Mouse (Mus musculus) CH12.LX (cell line): ENCODE results near the gene Krit1. TPM values are rescaled to one million over a fixed set of nuclear protein-coding genes. Genes with fewer than 3 reads are reported as not detected.

Experiments used
- DNase-seq: peaks from one replicate; pipeline ENCODE4 v3.0.0-alpha.2; 2013; ENCODE audit errors: extremely low read depth
- H3K27ac ChIP-seq: 2 replicates; pipeline ENCODE4 v1.5.1; 2012; ENCODE audit warnings: low read depth, mild to moderate bottlenecking, control low read depth, moderate library complexity; ENCODE audit not compliant: insufficient read depth
- H3K27me3 ChIP-seq: replicated peaks from 2 replicates; pipeline ENCODE3; 2012; ENCODE audit warnings: inconsistent platforms
- H3K36me3 ChIP-seq, 2 experiments: replicated peaks in 1 of 2; 2 replicates each; pipeline versions ENCODE3 to v1.6.1; 2012; ENCODE audit warnings: inconsistent platforms in 1 of 2, low read length in 1 of 2, mild to moderate bottlenecking in 1 of 2, mixed read lengths in 1 of 2, moderate library complexity in 1 of 2; ENCODE audit not compliant: control insufficient read depth in 1 of 2, insufficient read depth in 1 of 2
- H3K4me1 ChIP-seq, 2 experiments: 2 replicates each; pipeline ENCODE4 v1.6.1; 2012; ENCODE audit warnings: inconsistent platforms in 1 of 2, moderate library complexity in 1 of 2; ENCODE audit not compliant: insufficient read depth in 2 of 2, control insufficient read depth in 1 of 2
- H3K4me2 ChIP-seq: 2 replicates; pipeline ENCODE4 v1.6.1; 2012; ENCODE audit warnings: low read depth, mild to moderate bottlenecking, control low read depth; ENCODE audit not compliant: poor library complexity, insufficient read depth, severe bottlenecking
- H3K4me3 ChIP-seq, 3 experiments: fragments of 150-350 bp in 1 of 3; sonication (generic) in 1 of 3; replicated peaks in 1 of 3; 2 replicates each; pipeline versions ENCODE3 to v1.5.1; 2011 to 2012; ENCODE audit warnings: low read depth in 2 of 3, low read length in 2 of 3, mild to moderate bottlenecking in 2 of 3, moderate library complexity in 2 of 3, control low read depth in 1 of 3, improper control_type of control experiment in 1 of 3, inconsistent platforms in 1 of 3, mixed read lengths in 1 of 3; ENCODE audit not compliant: poor library complexity in 1 of 3
- H3K79me2 ChIP-seq: replicated peaks from 2 replicates; pipeline ENCODE4 v1.6.1; 2012; ENCODE audit warnings: mild to moderate bottlenecking, moderate library complexity; ENCODE audit not compliant: control insufficient read depth, poor library complexity, insufficient read depth, severe bottlenecking; ENCODE audit errors: extremely low read depth
- H3K9ac ChIP-seq: 2 replicates; pipeline ENCODE4 v1.6.1; 2012; ENCODE audit warnings: low read depth, mild to moderate bottlenecking, control low read depth, moderate library complexity; ENCODE audit not compliant: insufficient read depth
- H3K9me3 ChIP-seq: replicated peaks from 2 replicates; pipeline ENCODE3; 2012; ENCODE audit warnings: low read length, inconsistent platforms, mixed read lengths
- CTCF ChIP-seq, 2 experiments: IDR thresholded peaks in 1 of 2; conservative IDR thresholded peaks in 1 of 2; 2 replicates each; pipeline ENCODE4 v1.5.1; 2011 to 2012; ENCODE audit warnings: low read depth in 2 of 2, low read length in 2 of 2, improper control_type of control experiment in 1 of 2, inconsistent platforms in 1 of 2, mild to moderate bottlenecking in 1 of 2, moderate library complexity in 1 of 2
- ETS1 ChIP-seq: conservative IDR thresholded peaks from 2 replicates; pipeline ENCODE4 v1.6.1; 2012; ENCODE audit warnings: low read depth, mild to moderate bottlenecking, inconsistent platforms, low read length, improper control_type of control experiment, moderate library complexity
- HCFC1 ChIP-seq: IDR thresholded peaks from 2 replicates; pipeline ENCODE4 v1.6.1; 2012; ENCODE audit warnings: low read depth, mild to moderate bottlenecking, inconsistent platforms, low read length, improper control_type of control experiment
- MAFK ChIP-seq: IDR thresholded peaks from 2 replicates; pipeline ENCODE4 v1.6.1; 2011; ENCODE audit warnings: low read length, improper control_type of control experiment; ENCODE audit not compliant: insufficient replicate concordance
- MAX ChIP-seq: IDR thresholded peaks from 2 replicates; pipeline ENCODE4 v1.6.1; 2011; ENCODE audit warnings: low read length, improper control_type of control experiment
- MEF2A ChIP-seq: IDR thresholded peaks from 2 replicates; pipeline ENCODE4 v1.6.1; 2014; ENCODE audit warnings: low read depth, mild to moderate bottlenecking, inconsistent platforms, low read length, improper control_type of control experiment, borderline replicate concordance
- MXI1 ChIP-seq: IDR thresholded peaks from 2 replicates; pipeline ENCODE4 v1.6.1; 2011; ENCODE audit warnings: mild to moderate bottlenecking, low read depth, low read length, improper control_type of control experiment
- POLR2A ChIP-seq: IDR thresholded peaks from 2 replicates; pipeline ENCODE4 v1.6.1; 2011; ENCODE audit warnings: low read depth, mild to moderate bottlenecking, improper control_type of control experiment, low read length
- RAD21 ChIP-seq: IDR thresholded peaks from 2 replicates; pipeline ENCODE4 v1.6.1; 2011; ENCODE audit warnings: low read depth, mild to moderate bottlenecking, low read length, improper control_type of control experiment, moderate library complexity
- SMC3 ChIP-seq: IDR thresholded peaks from 2 replicates; pipeline ENCODE4 v1.6.1; 2011; ENCODE audit warnings: low read depth, low read length, improper control_type of control experiment
- TCF12 ChIP-seq: IDR thresholded peaks from 2 replicates; pipeline ENCODE4 v1.6.1; 2014; ENCODE audit warnings: low read depth, mild to moderate bottlenecking, inconsistent platforms, low read length, improper control_type of control experiment
- UBTF ChIP-seq: IDR thresholded peaks from 2 replicates; pipeline ENCODE4 v1.6.1; 2012; ENCODE audit warnings: low read depth, mild to moderate bottlenecking, inconsistent platforms, low read length, improper control_type of control experiment, moderate library complexity
- ZKSCAN1 ChIP-seq: IDR thresholded peaks from 2 replicates; pipeline ENCODE4 v1.6.1; 2012; ENCODE audit warnings: low read depth, inconsistent platforms, low read length, improper control_type of control experiment, borderline replicate concordance
- dilution Hi-C: fragments of 300-500 bp; cut with MboI; formaldehyde crosslinking; loops from 2 replicates; pipeline ENCODE4 v1.14.3; 2020; ENCODE audit warnings: low sequenced_read_pairs; ENCODE audit not compliant: extremely low pct_unique_long_range_greater_than_20kb, extremely low pct_ligation_motif_present
- in situ Hi-C: fragments of 300-500 bp; cut with MboI; formaldehyde crosslinking; loops from 3 replicates; pipeline ENCODE4 v1.14.3; 2019; ENCODE audit warnings: low sequenced_read_pairs, low pct_ligation_motif_present, low pct_unique_long_range_greater_than_20kb, mixed read lengths
- polyA plus RNA-seq: library from polyadenylated mRNA; unstranded; fragments of >175 nt; gene quantifications from 2 replicates; pipeline ENCODE4 v1.2.1, GENCODE M21; 2012; ENCODE audit warnings: low read depth; ENCODE audit not compliant: insufficient read length
- total RNA-seq, 2 experiments: library from RNA; depleted of rRNA; stranded (reverse); fragments of 300-350 nt in 1 of 2; fragments of >200 nt in 1 of 2; gene quantifications; 2 replicates each; pipeline ENCODE4 v1.2.3; 2012 to 2014

The Krit1 gene
- total and polyA plus RNA-seq, 3 experiments: 24.1 to 47.4 (median 31.2) TPM

DNA sequence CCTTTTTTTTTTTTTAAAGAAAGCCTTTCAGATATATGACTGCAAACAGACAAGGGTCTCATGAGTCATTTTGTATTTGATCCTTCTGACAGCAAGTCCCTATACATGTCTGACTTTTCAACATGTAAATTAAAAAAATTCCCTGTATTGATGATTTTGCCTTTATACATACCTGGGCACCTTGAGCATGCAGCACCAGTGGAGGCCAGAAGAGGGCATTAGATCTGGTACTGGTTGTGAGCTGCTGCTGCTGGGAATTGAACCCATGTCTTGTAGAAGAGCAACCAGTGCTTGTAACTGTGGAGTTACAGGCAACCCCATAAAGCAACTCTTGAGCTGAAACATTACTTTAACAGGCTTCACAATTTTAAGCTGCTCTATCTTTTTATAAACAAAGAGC, 20.3 kb upstream of the Krit1 start:
- dilution Hi-C loops (no loop called here), in situ Hi-C loops (no loop called here)
- Histone ChIP-seq H3K4me3 (no peak overlapping the region), H3K9ac (no peak overlapping the region), H3K27ac (no peak overlapping the region), H3K4me2 (no peak overlapping the region), H3K27me3 (no peaks in the 10 kb centered on the region), H3K9me3 (no peaks in the 10 kb centered on the region), H3K4me1 (no peaks in the 10 kb centered on the region), H3K79me2 (peaks cover 5% of the 10 kb centered on the region; the same call in 1 of the 2 replicates), H3K36me3 (peaks cover 0 to 23% of the 10 kb centered on the region in 2 experiments)
- peak; percentile 17 for DNase-seq
- TF ChIP-seq CTCF (conservative IDR thresholded peaks at IDR 0.05 in 1 of 2, IDR thresholded peaks at IDR 0.05 in 1 of 2; ENCODE audit: low read depth in 2 of 2, low read length in 2 of 2): peak; percentile 32 to 55
- TF ChIP-seq SMC3: peak; percentile 38; the same call in 1 of the 2 replicates
- TF ChIP-seq RAD21: peak; percentile 19
- TF ChIP-seq MAX: no peak

GRCm38 (mm10) chr5:3783947-3784681, 18.9 kb upstream of the Krit1 start:
- dilution Hi-C loops (no loop called here), in situ Hi-C loops (no loop called here)
- TF ChIP-seq TCF12 (no peak), POLR2A (no peak), MAFK (no peak), HCFC1 (no peak), MEF2A (no peak), MXI1 (no peak), ETS1 (no peak), UBTF (no peak)
- Histone ChIP-seq H3K79me2 (peaks cover 5% of the 10 kb centered on the region; the same call in 1 of the 2 replicates), H3K4me2 (no peak overlapping the region), H3K9ac (no peak overlapping the region), H3K4me3 (no peak overlapping the region), H3K4me1 (no peaks in the 10 kb centered on the region), H3K9me3 (no peaks in the 10 kb centered on the region), H3K27me3 (no peaks in the 10 kb centered on the region), H3K27ac (no peak overlapping the region), H3K36me3 (peaks cover 0 to 21% of the 10 kb centered on the region in 2 experiments)
- no peak for DNase-seq

DNA sequence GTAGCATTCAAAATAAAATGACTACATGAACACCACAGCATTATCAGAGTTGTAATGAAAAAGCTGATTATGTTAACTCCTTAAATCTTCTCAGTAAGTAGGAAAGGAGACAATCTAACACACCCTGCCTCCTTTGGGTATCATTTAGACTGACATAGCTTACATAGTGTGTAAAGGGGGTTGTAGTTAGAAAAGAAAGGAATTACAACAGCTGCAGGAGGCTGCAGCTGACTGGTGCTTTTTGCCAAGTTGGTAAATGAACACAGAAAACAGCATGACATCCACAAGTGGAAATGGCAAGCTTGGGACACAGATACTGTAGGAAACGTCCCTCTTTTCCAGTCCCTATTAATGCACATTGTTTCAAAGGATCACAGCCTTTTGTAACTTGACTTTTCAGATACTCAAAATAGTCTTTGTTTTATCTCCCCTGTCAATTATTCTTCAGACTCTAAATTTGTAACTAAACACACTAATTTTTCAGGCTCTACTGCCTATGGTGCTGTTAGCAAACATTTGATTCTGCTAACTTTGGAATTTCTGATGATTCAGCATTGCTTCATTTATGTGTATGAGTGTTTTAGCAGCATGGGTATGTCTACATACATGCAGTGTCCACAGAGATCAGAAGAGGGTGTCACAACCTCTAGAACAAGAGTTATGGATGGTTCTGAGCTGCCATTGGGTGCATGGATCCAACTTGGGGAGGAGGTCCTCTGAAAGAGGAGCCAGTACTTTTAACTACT, 18.1 kb upstream of the Krit1 start:
- H3K36me3 ChIP-seq: peaks cover 0 to 21% of the 10 kb centered on the region in 2 experiments
- no peaks in the 10 kb centered on the region for H3K27me3 ChIP-seq
- H3K4me1 ChIP-seq: no peaks in the 10 kb centered on the region
- H3K4me3 ChIP-seq: no peak overlapping the region
- H3K79me2 ChIP-seq: peaks cover 8% of the 10 kb centered on the region; the same call in 1 of the 2 replicates
- no peak for TF ChIP-seq SMC3
- TF ChIP-seq ZKSCAN1: no peak
- H3K27ac ChIP-seq: no peak overlapping the region
- H3K4me2 ChIP-seq: no peak overlapping the region
- dilution Hi-C loops: no loop called here
- H3K9me3 ChIP-seq: no peaks in the 10 kb centered on the region
- DNase-seq: no peak
- in situ Hi-C loops: no loop called here
- no peak overlapping the region for H3K9ac ChIP-seq
